Mouse (Mus musculus) brain, embryonic 18.5 days (tissue): Measurements from ENCODE around the gene Slc44a3.

Source experiments
- DNase-seq: peaks from one replicate; pipeline ENCODE4 v3.0.0-alpha.2; 2012; ENCODE audit warnings: low read depth, low spot score

Gene Slc44a3

DNA sequence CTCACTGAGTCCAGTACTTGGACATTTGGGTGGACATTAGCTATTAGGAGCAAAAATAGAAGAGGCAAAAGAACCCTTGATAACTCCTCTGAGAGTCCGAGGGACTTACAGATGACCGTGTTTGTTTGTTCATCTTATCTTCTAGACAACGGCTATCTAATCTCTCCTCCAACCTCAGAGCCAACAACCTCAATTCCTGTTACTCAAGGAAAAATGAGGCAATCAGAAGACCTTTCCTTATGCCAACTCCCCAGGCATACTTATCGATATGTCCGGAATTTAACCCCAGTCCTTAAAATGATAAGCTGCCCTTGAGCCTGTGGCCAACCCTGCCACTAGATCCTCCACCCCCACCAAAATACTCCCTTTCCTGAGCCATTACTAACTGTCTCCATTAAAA, 31.5 kb downstream of the Slc44a3 start:
- DNase-seq = no peak

DNA sequence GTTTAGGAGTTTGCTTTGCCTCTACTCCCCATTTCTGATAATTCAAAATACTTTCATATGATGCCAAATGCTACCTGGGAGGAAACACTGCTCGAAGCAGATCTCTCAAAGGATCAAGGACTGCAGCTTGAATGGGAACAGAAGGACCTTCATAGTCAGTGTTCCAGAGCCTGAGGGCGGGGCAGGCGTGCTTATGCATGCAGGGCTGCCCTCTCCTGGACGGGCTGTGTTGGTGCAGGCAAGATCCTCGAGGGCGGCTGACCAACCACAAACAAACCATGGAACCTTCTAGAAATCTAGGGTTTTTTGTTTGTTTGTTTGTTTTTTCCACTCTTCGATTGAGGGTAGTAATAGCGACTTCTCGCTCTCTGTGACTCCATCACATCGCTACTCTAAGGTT, 32.0 kb downstream of the Slc44a3 start:
- no peak for DNase-seq

DNA sequence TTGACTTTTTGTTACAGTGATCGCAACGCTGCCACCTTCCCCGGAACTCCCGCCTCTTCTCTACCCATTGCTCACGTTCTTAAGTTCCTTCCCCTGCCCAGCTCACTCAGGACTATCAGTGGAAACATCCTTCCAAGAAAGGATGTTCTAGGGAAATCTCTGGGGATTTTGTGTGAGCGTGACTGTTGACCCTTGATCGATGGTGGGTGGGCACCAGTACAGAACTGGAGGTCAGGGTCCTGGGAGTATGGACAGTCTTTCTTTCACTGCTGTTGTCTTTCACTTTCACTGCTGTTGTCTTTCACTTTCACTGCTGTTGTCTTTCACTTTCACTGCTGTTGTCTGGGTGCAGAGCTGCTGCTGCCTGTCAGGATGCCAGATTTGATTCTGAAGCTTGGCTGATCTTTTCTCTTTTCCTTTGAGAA, 38.2 kb downstream of the Slc44a3 start:
- no peak for DNase-seq

DNA sequence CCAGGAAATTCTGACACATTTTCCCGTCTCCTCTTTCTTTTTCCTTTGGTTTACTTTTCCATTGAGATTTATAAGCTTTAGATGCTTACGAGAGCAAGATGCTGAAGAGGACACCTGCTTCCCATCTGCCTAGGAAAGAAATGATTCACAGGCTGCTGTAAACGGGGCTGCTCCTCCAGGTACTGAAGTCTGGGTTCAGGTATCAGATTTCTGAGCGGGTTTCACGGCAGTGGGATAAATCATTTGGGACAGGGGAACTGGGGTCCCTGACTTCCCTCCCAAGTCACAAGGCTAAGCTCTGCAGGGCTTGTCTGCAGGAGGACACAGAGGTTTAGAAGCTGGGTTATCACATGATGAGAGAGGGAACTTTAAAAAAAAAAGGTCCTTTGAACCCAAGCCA, 40.2 kb downstream of the Slc44a3 start:
- no peak for DNase-seq

DNA sequence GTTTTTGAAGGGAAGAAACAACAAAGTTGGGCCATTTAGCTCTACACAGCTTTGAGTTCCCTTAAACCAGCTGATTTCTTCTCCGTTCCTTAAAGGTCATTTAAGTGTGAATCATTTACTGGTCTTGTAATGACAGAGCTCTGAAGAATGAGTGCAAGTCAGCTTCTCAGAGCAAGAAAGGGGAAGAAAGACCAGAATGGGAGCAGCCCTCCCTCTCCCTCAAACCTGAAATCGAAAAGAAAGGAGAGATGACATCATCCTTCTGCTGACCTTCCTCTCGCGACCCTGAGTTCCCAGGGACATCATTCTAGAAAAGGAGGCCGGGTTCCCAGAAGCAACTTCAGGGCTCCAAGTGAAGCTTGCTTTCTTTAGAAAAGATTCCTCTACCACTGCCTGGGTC, 41.3 kb downstream of the Slc44a3 start:
- DNase-seq = no peak

DNA sequence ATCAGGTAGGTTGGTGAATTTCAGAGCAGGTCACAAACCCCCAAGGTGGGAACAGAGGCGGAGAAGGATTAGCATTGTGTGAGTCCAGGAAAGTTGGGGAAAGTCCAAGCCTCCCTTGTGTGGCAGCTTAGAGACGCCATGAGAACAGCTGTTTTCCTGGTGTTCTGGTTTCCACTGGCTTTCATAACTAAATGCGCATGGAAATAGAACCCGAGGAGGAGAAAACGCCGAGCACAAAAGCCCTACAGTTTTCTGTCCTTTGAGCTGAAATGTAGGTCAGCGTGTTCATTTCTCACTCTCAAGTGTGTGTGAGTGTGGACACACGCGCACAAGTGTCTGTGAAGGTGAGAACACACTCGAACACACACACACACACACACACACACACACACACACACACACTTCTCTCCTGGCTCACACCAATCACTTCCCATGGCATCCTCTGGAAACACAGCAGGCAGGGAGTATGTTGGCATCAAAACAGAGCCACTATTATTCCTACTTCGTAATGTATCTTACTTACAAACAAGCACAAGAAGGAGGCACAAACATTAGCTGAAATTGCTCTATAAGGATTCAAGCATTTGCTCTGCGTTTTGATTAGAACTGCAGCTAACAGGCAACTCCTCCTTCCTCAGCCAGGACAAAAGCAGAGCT, 42.6 kb downstream of the Slc44a3 start:
- DNase-seq = no peak

DNA sequence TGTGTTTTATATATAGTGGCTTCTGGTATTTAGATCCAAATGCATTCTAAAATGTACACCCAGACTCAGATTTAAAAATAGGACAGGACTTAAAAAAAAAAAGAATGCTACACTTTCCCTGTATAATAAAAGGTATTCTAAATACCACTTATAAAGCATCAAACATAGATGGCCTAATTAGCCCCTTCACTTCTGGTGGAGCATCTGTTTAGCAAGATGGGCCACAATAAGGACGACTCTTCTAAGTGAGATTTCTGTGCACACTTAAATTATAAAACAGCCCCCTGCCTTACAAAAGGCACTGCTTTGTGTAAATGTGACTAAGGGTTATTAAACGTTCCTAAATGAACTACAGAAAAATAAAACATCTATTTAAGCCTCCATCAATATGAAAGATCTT, 47.0 kb downstream of the Slc44a3 start:
- no peak for DNase-seq

DNA sequence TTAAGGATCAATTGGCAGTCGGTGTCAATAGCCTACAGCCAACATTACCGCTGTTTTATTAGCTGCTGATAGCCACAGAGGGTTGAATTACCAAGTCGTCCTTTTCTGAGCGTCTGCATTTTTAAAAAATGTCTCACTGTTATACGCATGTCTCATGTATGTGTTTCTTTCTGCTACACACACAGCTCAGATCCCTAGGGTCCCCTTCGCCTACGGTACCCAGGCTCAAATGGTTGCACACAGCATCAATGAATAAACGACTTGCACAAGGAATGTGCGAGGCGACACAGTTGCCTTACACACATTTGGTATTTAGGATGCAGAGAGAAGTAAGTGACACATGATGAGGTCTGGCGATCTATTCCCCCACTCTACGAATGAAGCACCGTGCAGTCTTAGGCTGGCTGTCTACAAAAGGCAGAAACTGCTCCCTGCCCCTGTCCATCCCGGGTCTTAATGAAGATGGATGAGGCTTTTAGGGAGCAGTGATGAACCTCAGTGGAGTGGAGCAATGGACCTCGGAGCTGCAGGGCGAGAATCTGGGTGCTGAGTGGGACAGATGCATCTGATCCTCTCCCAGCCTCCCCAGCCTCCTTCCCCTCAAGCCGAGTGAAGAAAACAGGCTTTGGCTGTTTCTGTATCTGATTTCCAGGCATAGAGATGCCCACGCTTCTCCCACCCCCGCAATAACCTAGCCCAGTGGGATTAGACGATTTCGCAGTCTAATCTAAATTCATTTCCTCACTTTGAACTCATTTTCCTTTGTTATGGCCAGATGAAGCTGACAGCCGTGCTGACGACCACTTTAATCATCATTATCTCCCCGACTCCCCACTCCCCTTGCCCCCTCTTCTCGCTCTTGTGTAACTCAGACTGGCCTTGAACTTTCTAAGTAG, 48.7 kb downstream of the Slc44a3 start:
- no peak for DNase-seq

DNA sequence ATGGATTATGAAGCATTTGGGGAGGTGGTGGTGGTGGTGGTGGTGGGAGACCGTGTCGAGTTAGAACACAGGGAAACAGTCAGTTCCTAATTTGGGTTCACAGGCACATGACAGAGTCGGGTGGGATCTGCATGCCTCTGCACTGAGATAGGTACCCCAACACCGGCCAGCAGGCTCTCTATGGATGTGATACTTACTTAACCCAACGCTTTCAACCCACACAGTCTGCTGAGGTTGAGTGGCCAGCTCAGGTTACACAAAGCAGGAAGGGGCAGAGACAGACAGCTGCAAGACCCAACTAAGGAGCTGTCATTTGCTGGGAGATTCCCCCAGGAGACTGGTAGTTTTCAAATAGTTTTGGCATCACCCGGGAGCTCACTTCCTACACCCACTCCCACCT, 50.6 kb downstream of the Slc44a3 start:
- no peak for DNase-seq

DNA sequence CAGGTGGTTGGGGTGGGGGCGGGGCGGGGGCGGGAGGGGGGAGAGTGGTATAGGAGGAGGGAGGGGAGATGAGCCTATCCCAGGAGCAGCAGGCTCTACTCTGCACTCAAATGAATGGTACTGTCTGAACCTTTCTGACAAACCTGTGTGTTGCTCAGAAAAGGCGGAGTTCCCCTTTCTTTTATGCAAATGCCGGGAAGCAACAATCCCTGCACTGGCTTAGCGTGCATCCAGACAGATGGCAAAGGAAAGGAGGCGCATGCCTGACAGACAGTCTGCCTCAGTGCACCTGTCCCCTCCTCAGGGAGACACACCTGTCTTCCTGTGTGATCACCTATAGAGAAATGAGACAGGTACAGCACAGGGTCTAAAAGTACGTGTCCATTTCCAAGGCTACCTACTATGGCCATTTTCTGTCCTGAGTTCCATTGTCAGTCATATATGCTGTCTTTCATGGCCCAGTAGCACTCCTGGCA, 51.2 kb downstream of the Slc44a3 start:
- DNase-seq = no peak

DNA sequence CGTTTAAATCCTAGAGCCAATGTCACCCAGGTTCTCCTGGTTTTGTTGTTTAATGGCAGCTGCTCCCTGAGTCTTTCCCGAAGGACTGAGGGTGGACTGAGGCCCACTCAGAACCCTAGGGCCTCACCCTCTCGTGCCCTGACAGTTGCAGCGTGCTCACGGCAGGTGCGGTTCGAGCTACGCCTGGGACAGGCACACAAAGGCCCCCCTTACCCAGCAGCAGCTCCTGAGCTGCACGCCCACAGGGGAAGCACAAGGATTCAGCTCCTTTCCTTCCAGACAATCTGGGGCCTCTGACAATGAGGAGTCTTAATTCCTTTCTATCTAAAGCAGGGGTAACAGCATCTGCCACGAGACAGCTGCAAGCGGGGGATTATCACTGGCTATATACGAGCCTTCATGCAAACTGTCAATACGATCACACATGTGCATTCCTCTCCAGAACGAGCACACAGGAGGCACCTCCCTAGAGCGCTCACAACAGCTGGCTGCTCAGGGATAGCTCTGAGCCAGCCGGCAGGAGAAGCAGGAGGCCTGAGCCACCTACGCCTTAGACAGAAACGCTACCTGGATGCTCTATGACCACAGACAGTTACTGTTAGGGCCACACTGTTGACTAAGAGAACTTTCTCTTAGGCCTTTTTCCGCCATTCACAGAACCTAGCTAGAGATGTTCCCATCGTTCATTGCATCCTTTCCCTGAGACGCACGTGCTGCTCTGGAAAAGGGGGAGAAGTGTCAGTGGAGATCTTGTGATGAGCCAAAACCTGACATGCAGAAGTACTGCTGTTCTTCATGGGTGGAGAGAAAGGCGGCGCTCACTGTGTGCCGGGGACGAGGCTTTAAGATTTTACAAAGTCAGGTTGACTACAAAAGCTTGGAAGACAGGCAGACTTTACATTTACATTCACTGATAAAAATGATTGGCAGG, 51.9 kb downstream of the Slc44a3 start:
- no peak for DNase-seq

DNA sequence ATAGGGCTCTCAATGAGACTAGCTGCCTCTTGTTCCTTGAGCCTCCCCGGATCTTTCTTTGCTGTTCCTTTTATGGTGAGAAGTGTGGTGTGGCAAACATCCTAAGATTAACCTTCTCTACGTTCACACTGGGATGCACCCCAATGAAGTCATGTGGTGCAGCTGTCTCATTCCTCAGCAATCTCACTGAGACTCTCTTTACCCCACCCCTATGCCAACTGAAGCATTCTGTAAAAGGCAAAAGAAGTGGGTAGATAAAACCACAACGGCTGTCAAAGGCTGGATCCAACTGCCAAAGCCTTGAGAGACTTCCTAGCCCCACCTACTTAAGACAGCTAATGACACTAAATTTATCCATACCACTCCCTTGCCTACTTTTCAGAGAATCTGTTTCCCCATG, 57.5 kb downstream of the Slc44a3 start:
- no peak for DNase-seq

DNA sequence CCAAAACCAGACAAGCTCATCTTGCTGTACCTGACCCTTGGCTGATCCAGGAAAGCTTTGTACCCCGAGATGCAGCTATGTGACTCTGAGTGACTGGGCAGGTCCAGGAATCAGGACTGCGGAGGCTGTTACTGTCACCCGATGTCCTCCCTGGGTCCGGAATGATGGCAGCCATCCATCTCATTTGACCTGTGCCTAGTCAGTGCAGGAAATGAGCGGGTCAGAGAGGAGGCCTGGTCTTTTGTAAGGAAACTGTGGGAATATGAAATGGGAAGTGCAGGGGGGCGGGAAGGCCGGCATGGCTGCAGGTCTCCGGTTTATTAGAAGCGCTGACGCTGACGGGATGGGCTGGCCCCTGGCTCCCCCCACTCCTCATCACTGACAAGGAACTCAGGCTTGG, 60.5 kb downstream of the Slc44a3 start:
- no peak for DNase-seq

DNA sequence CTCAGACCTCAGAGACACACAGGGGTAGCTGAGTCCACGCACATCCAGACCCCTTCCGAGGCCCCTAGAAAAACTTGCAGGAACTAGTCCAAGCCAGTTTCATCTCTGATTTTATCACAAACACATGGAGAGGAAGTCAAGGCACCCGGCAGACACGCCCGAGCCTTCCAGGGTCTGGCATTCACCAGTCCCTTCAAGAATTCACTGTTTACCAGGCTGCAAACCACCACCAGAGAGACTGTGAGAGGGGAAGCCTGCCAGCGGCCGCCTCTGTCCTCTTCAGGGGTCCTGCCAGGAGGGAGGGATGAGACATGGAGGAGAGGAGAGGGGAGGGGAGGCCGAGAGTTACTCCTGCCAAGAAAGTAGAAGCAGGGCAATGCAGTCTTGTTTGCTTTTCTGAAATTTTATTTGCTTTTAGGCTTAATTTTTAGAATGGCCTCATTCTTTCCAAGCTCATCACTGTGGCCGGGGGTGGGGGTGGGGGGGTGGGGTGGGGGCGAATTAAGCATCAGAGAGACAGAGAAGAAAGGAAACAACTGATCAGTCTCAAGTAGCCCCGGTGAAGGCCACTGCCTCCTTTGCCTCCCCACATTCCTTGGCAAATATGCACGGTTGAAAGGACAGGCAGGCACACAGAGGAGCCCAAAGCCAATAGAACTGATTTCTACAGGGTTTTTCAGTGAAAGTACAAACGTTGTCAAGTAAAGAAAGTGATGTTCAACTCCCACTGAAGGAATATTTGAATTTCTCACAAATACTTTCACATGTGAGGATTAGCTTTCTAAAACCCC, 62.8 kb downstream of the Slc44a3 start:
- no peak for DNase-seq

DNA sequence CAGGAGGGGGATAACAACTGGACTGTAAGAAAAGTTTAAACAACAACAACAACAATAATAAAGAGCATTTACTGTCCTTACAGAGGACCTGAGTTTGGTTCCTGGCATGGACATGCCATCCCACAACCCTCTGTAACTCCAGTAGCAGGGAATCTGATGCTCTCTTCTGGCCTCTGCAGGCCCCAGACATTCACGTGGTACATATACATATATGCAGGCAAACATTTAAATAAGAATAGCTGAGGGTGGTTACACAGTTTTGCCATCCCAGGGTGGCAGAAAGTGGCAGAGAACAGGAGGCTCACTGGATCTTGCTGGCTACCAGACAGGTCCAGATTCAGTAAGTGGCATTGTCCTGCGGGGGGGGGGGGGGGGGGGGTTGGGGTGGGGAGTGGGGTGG, 64.1 kb downstream of the Slc44a3 start:
- no peak for DNase-seq

DNA sequence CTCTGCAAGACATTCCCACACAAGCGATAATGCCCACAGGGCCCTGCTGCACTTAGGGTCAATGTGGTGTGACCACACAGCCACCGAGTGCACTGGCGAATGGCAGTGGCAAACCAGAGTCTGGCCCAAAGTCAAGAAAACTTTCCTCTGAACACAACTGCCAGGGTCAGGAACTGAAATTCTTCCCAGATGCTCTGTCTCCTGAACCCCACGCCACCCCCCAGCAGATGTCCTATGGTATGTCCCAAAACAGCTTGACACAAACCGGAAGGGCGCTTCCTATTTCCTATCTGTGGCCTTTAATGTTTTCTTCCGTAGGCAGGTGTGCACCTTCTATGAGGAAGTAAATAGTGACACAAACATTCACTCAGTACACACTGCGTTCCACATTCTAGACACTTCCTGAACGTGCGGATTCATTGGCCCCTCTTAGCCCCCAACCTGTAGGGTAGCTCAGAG, 65.1 kb downstream of the Slc44a3 start:
- DNase-seq = no peak

DNA sequence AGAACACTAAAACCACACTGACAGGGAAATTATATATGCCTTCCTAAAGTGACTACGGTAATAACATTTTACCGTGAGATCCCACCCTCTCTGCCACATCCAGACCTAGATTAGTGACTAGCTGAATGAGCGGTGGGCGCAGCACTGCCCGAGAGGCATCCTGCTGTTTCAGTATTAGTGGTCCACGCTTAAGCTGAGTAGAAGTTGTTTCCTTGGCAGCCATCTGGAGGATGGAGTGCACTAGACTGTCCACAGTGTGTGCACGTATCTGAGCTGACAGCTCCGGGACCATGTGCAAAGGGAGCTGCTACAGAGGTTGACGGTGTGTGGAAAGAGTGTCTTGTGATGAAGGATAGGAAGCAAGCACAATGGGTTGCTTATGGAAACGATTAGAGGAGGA, 66.4 kb downstream of the Slc44a3 start:
- DNase-seq = no peak

DNA sequence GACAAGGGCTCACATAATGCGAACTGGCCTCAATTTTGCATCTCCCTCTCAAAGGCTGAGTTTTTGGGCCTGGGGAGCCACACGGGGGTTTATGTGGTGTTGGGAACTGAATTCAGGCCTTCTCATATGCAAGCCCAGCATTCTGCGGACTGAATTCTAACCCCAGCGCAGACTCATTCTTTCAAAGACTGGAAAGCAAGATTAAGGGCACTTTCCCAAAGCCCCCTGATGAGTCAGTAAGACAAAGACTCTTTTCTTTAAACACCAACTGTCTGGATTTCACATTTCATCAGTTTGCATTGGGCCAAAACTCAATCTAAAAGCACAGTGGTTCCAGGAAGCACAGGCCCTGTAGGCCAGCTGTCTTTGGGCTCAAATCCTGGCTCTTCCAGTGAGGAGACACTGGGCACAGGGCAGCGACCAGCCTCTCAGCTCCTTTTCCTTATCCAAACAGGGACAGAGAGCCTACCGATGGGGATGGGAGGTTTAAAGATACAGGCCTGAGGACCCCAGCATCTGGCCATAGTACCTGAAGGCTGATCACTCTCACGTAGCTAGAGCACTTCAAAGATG, 67.4 kb downstream of the Slc44a3 start:
- no peak for DNase-seq

DNA sequence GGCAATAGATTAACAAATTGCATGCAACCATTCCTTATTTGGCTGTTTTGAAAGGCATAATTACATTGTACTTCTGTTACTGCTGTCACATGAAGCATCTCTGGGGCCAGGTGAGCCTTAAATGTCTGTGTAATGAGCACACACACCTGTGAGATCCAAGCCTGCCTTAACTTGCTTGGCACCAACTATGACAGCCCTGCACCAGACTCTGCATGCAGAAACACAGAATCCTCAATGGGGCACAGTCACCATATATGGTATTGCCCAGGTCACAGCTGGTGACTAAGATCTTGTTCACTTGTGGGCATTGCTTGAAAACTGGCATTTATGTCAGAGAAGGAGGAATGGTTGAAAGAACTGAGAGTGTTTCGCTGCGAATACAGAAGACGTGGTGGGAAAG, 69.4 kb downstream of the Slc44a3 start:
- no peak for DNase-seq

DNA sequence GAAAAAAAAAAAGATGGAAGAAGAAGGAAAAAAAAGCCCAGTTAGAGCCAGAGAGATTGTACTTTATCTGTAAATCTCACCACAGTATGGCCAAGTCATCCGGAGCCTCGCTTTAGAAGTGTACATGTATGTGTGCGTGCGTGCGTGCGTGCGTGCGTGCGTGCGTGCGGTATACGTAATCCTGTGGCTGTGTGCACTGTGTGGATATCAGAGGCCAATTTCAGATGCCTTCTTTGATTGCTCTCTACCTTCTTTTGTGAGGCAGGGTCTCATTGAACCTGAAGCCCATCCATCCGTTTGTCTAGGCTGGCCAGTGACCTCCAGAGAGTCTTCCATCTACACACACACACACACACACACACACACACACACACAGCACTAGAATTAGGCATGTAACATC, 70.7 kb downstream of the Slc44a3 start:
- no peak for DNase-seq
